Mouse (Mus musculus) splenic B cell, adult 2 months (primary cell): ENCODE measurements around the gene Slc25a20.

Experiments used
- DNase-seq: peaks from one replicate; pipeline ENCODE4 v3.0.0-alpha.2; 2011; ENCODE audit warnings: low read depth, low spot score
- H3K27me3 ChIP-seq: 2 replicates; pipeline ENCODE4 v1.6.1; 2012; ENCODE audit warnings: mild to moderate bottlenecking, low read length, moderate library complexity, mixed read lengths; ENCODE audit not compliant: control insufficient read depth, poor library complexity, insufficient read depth, severe bottlenecking
- H3K36me3 ChIP-seq: 2 replicates; pipeline ENCODE4 v1.6.1; 2012; ENCODE audit warnings: mild to moderate bottlenecking, low read length, moderate library complexity, mixed read lengths; ENCODE audit not compliant: control insufficient read depth, poor library complexity, insufficient read depth, severe bottlenecking

Gene Slc25a20

GRCm38 (mm10) chr9:108692226-108693041 lies 30.5 kb downstream of the Slc25a20 start:
- DNase-seq: peak; percentile 50
- Histone ChIP-seq H3K36me3 (no peaks in the 10 kb centered on the region), H3K27me3 (no peaks in the 10 kb centered on the region)

GRCm38 (mm10) chr9:108693946-108694345 lies 32.1 kb downstream of the Slc25a20 start:
- DNase-seq: no peak
- Histone ChIP-seq H3K27me3 (no peaks in the 10 kb centered on the region), H3K36me3 (no peaks in the 10 kb centered on the region)

DNA sequence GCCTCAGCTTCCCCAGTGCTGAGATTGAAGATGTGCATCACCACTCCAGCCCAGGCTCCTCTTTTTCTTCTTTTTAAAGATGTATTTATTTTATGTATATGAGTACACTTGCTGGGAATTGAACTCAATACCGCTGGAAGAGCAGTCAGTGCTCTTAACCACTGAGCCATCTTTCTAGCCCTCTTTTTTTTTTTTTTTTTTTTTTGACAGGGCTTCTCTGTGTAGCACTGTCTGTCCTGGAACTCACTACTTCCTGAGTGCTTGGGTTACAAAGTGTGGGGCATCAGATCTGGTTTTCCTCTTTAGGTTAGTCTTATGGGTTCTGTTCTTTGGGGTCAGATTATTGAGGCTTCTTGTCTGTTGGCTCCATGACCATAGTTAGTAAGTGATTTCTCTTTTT lies 32.6 kb downstream of the Slc25a20 start:
- Histone ChIP-seq H3K27me3 (no peaks in the 10 kb centered on the region), H3K36me3 (no peaks in the 10 kb centered on the region)
- no peak for DNase-seq

- no peaks in the 10 kb centered on the region for H3K27me3 ChIP-seq
- DNase-seq: no peak
- no peaks in the 10 kb centered on the region for H3K36me3 ChIP-seq
Observed at GRCm38 (mm10) chr9:108702476-108702875, 40.6 kb downstream of the Slc25a20 start.

GRCm38 (mm10) chr9:108703373-108704110 lies 41.7 kb downstream of the Slc25a20 start:
- DNase-seq: no peak
- no peaks in the 10 kb centered on the region for H3K36me3 ChIP-seq
- no peaks in the 10 kb centered on the region for H3K27me3 ChIP-seq

DNA sequence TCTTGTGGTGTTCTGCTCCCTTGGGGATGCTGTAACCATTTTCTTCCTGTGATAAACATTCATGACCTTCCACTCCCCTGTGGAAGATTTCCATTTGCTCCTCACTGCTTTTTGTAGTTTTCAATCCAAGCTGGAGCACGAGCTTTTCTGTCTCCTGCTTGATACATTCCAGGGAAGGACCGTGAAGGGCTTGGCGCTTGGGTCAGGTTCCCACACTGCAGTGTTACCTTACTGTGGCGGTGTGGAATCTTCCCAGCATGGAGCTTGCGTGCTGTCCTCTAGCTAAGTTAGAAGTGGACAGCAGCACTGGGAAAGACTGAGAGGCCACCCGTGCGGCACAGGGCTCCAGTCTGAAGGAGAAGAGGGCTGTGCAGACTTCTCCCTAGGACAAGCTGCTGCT lies 42.7 kb downstream of the Slc25a20 start:
- no peak for DNase-seq
- Histone ChIP-seq H3K27me3 (no peaks in the 10 kb centered on the region), H3K36me3 (no peaks in the 10 kb centered on the region)

GRCm38 (mm10) chr9:108707212-108707611 lies 45.3 kb downstream of the Slc25a20 start:
- H3K36me3 ChIP-seq: no peaks in the 10 kb centered on the region
- no peaks in the 10 kb centered on the region for H3K27me3 ChIP-seq
- DNase-seq: no peak

DNA sequence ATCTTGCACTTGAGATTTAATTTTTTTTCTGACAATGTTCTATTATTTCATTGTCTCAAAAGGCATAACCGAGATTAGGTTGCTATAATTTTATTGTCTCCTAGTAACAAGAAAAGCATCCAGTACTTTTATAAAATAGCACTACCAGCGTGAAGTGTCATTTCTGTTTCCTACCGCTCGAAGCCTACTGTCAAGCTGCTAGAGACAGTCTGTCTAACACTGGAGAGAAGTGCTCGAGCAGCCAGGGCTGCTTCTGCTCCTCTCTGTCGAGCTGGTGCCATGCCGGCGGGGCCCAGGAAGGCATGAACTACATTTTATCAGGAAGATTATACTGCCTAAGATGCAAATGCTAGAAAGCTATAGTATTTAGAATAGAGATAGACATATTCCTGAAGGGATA lies 46.9 kb downstream of the Slc25a20 start:
- H3K27me3 ChIP-seq: no peaks in the 10 kb centered on the region
- no peak for DNase-seq
- H3K36me3 ChIP-seq: no peaks in the 10 kb centered on the region

DNA sequence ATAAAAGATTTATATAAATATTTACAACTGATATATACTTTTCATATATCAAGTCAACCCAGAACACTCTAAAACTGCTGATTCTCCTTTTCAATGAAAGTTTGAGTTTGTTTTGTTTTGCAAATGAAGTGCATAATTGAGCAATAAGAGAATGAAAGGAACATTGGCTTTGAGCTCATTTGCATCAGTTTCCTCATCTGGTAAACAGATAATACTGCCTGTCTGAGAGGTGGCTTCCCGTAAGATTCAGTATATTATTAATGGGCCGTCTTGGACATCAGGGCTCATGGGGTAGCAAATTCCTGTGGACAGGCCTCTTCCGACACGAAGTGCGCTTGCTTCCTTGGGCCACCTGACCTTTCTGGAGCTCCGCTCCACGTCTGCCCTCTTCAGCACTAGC lies 48.9 kb downstream of the Slc25a20 start:
- no peak for DNase-seq
- Histone ChIP-seq H3K36me3 (no peaks in the 10 kb centered on the region), H3K27me3 (no peaks in the 10 kb centered on the region)

- DNase-seq: no peak
- Histone ChIP-seq H3K36me3 (no peaks in the 10 kb centered on the region), H3K27me3 (no peaks in the 10 kb centered on the region)
Observed at GRCm38 (mm10) chr9:108716199-108716598, 54.3 kb downstream of the Slc25a20 start.

GRCm38 (mm10) chr9:108723751-108724150 lies 61.9 kb downstream of the Slc25a20 start:
- Histone ChIP-seq H3K36me3 (no peaks in the 10 kb centered on the region), H3K27me3 (no peaks in the 10 kb centered on the region)
- DNase-seq: no peak

GRCm38 (mm10) chr9:108726116-108726515 lies 64.2 kb downstream of the Slc25a20 start:
- H3K27me3 ChIP-seq: no peaks in the 10 kb centered on the region
- no peaks in the 10 kb centered on the region for H3K36me3 ChIP-seq
- DNase-seq: no peak

DNA sequence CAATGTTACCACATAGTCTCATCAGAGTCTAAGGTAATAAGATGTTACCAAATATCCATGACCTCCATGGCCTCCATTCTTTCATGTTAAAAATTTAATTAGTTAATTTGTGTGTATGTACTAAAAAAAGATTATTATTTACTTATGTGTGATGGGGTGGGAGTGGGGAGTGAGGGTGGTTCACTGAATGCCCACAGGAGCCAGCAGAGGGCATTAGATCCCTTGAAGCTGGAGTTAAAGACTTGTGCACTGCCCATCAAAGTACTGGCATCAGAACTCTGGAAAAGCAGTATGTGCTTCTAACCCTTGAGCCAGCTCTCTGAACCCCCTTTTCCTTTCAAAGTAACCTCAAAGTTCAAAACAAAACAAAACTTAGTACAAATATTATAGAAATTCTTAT lies 67.2 kb downstream of the Slc25a20 start:
- Histone ChIP-seq H3K36me3 (no peaks in the 10 kb centered on the region), H3K27me3 (no peaks in the 10 kb centered on the region)
- DNase-seq: no peak

- no peaks in the 10 kb centered on the region for H3K36me3 ChIP-seq
- DNase-seq: peak; percentile 7
- H3K27me3 ChIP-seq: no peaks in the 10 kb centered on the region
Observed at GRCm38 (mm10) chr9:108732462-108732861, 70.6 kb downstream of the Slc25a20 start.
